Mouse (Mus musculus) heart, embryonic 11.5 days (tissue): Measurements from ENCODE around the gene Ceacam20. TPM values are rescaled to one million over a fixed set of nuclear protein-coding genes. Genes with fewer than 3 reads are reported as not detected.

ENCODE experiments used
- ATAC-seq: fragments of 200-750 bp; cut with Nextera tagmentation; replicated peaks from 2 replicates; pipeline ENCODE4 v1.8.0; 2017; ENCODE audit warnings: moderate library complexity; ENCODE audit not compliant: insufficient number of reproducible peaks, low FRiP score, low TSS enrichment
- H3K27ac ChIP-seq: fragments of 300-500 bp; sonication (generic); 2 replicates; pipeline ENCODE4 v1.5.1; 2014; ENCODE audit warnings: mild to moderate bottlenecking, low read depth, low read length
- H3K27me3 ChIP-seq: fragments of 300-500 bp; sonication (generic); 2 replicates; pipeline ENCODE4 v1.6.1; 2014; ENCODE audit warnings: mild to moderate bottlenecking, low read length, mixed read lengths; ENCODE audit not compliant: control insufficient read depth, insufficient read depth
- H3K36me3 ChIP-seq: fragments of 300-500 bp; sonication (generic); 2 replicates; pipeline ENCODE4 v1.6.1; 2014; ENCODE audit warnings: mild to moderate bottlenecking, low read length, moderate library complexity, mixed read lengths; ENCODE audit not compliant: control insufficient read depth, insufficient read depth
- H3K4me1 ChIP-seq: fragments of 300-500 bp; sonication (generic); 2 replicates; pipeline ENCODE4 v1.6.1; 2014; ENCODE audit warnings: low read length; ENCODE audit not compliant: control insufficient read depth, insufficient read depth
- H3K4me2 ChIP-seq: fragments of 300-500 bp; sonication (generic); 2 replicates; pipeline ENCODE4 v1.6.1; 2014; ENCODE audit warnings: mild to moderate bottlenecking, moderate library complexity
- H3K4me3 ChIP-seq: fragments of 300-500 bp; sonication (generic); 2 replicates; pipeline ENCODE4 v1.5.1; 2014; ENCODE audit warnings: low read depth, low read length
- H3K9ac ChIP-seq: fragments of 300-500 bp; sonication (generic); 2 replicates; pipeline ENCODE4 v1.6.1; 2014; ENCODE audit warnings: mild to moderate bottlenecking, low read depth, low read length, moderate library complexity
- H3K9me3 ChIP-seq: fragments of 300-500 bp; sonication (generic); replicated peaks from 2 replicates; pipeline ENCODE4 v1.6.1; 2016; ENCODE audit warnings: low read length; ENCODE audit not compliant: control insufficient read depth
- WGBS: fragments of 180-500 bp; shearing (Covaris S2); extraction: QIAGEN DNeasy Blood & Tissue Kit; methylation state at CpG from one replicate; pipeline ENCODE4 v1.1.7; 2014; ENCODE audit not compliant: insufficient replicate concordance; 5-methylcytosine and 5-hydroxymethylcytosine counted together
- polyA plus RNA-seq: library from polyadenylated mRNA; unstranded; fragments of >200 nt; fragmentation: Nextera tagmentation; extraction: Ambion mirVana; gene quantifications from 2 replicates; pipeline ENCODE4 v1.2.1, GENCODE M21; 2014

Gene Ceacam20
- polyA plus RNA-seq, 1 experiment from 2014 or later, result not detected

DNA sequence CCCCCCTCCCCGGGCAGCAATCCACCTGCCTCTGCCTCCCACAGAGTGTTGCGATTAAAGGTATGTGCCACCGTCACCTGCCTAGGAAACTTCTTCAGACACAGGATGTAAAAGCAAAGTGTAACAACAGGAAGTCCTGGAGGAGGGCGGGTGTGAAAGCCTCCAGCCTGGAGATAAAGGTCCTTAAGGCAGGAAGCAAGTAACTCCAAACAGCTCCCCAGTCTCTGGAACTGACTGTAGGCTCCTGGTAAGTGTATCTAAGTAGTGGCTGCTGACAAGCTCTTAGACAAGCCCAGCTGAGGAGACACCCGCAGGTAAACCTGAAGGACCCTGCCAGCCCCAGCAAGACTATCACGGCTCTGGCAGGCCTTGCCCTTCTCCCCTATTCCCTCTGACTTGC is 25.0 kb upstream of the Ceacam20 start:
- H3K9ac ChIP-seq, result peak overlapping the region; percentile 23; the same call in 1 of the 2 replicates
- peak overlapping the region; percentile 34 for H3K4me2 ChIP-seq
- no peaks in the 10 kb centered on the region for H3K9me3 ChIP-seq
- no peaks in the 10 kb centered on the region for H3K27me3 ChIP-seq
- ATAC-seq, result 0 out of 2 replicates have a peak, but pooled peaks have one; percentile 7
- peaks cover 11% of the 10 kb centered on the region for H3K4me1 ChIP-seq
- 0% methylated on average over 3 of the region's 6 CpGs for WGBS
- no peaks in the 10 kb centered on the region for H3K36me3 ChIP-seq
- peak overlapping the region; percentile 87 for H3K27ac ChIP-seq
- H3K4me3 ChIP-seq, result no peak overlapping the region

DNA sequence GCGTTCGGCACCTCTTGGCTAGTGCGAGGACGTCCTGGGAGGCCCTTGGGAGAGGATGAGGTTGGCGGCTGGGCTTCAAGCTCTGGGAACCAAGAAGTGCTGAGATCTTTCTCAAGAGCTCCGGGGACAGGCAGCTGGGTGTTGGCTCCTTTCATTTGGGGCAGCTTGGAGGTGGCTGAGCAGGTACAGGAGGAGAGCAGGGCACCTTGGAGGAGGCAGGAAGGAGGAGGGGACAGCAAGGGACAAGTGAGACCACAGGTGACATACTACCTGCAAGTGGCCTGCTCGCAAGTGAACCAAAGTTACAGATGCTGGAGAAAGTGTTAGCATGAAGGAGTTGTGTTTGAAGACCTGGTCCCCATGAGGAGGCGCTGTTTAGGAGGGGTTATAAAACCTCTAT is 20.5 kb upstream of the Ceacam20 start:
- no peak overlapping the region for H3K4me2 ChIP-seq
- 91% methylated on average over 8 of the region's 8 CpGs for WGBS
- no peak overlapping the region for H3K27ac ChIP-seq
- ATAC-seq, result no peak
- H3K9me3 ChIP-seq, result no peaks in the 10 kb centered on the region
- H3K36me3 ChIP-seq, result no peaks in the 10 kb centered on the region
- no peak overlapping the region for H3K4me3 ChIP-seq
- peaks cover 9% of the 10 kb centered on the region for H3K4me1 ChIP-seq
- no peaks in the 10 kb centered on the region for H3K27me3 ChIP-seq
- no peak overlapping the region for H3K9ac ChIP-seq

DNA sequence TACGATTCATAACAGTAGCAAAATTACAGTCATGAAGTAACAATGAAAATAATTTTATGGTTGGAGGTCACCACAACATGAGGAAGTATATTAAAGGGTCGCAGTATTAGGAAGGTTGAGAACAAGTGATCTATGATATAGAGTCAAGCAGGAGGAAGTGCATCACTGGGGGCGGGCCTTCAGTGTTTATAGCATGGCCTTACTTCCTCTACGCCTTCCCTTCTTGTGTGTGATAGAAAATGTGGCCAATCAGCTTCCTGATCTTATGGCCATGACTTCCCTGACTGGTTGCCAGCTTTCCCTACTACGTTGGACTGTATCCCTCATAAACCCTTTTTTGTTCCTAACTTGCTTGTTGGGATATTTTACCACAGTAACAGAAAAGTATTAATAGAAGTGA is 20.0 kb upstream of the Ceacam20 start:
- no peak for ATAC-seq
- no peak overlapping the region for H3K27ac ChIP-seq
- no peaks in the 10 kb centered on the region for H3K36me3 ChIP-seq
- H3K4me3 ChIP-seq, result no peak overlapping the region
- WGBS, result 76% methylated on average over 5 of the region's 5 CpGs
- H3K9me3 ChIP-seq, result no peaks in the 10 kb centered on the region
- no peak overlapping the region for H3K4me2 ChIP-seq
- H3K4me1 ChIP-seq, result peaks cover 6% of the 10 kb centered on the region
- no peak overlapping the region for H3K9ac ChIP-seq
- H3K27me3 ChIP-seq, result no peaks in the 10 kb centered on the region

GRCm38 (mm10) chr7:19945821-19946515 is 19.2 kb upstream of the Ceacam20 start:
- H3K9me3 ChIP-seq, result no peaks in the 10 kb centered on the region
- H3K9ac ChIP-seq, result no peak overlapping the region
- H3K4me1 ChIP-seq, result peaks cover 3% of the 10 kb centered on the region; the same call in 1 of the 2 replicates
- no peaks in the 10 kb centered on the region for H3K27me3 ChIP-seq
- WGBS, result 83% methylated on average over 13 of the region's 13 CpGs
- H3K27ac ChIP-seq, result no peak overlapping the region
- H3K4me3 ChIP-seq, result no peak overlapping the region
- no peak for ATAC-seq
- H3K4me2 ChIP-seq, result no peak overlapping the region
- H3K36me3 ChIP-seq, result no peaks in the 10 kb centered on the region

DNA sequence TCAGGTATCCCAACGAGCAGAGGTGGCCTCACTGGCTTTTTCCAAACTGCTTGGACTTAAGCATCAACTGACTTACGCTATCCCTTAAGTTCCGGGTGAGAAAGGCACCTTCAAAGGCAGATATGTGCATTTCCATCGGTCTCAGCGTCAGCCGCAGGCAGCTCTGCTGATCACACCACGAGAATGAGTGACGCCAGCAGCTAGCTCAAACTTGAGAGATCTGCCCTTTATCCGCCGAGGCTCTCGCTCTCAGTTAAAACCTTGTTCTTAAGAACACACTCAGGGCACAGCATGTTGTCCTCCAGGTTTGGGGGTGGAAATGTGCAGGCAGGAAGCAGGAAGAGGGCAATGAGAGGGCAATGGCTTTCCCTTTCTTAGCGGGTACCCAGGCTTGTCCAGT is 16.3 kb upstream of the Ceacam20 start:
- no peaks in the 10 kb centered on the region for H3K36me3 ChIP-seq
- no peak overlapping the region for H3K27ac ChIP-seq
- no peak for ATAC-seq
- no peaks in the 10 kb centered on the region for H3K9me3 ChIP-seq
- H3K4me1 ChIP-seq, result peaks cover 3% of the 10 kb centered on the region; the same call in 1 of the 2 replicates
- H3K4me3 ChIP-seq, result no peak overlapping the region
- H3K27me3 ChIP-seq, result no peaks in the 10 kb centered on the region
- H3K9ac ChIP-seq, result no peak overlapping the region
- WGBS, result 59% methylated on average over 12 of the region's 12 CpGs
- H3K4me2 ChIP-seq, result no peak overlapping the region

- peaks cover 3% of the 10 kb centered on the region; the same call in 1 of the 2 replicates for H3K4me1 ChIP-seq
- no peak overlapping the region for H3K4me3 ChIP-seq
- no peaks in the 10 kb centered on the region for H3K36me3 ChIP-seq
- H3K4me2 ChIP-seq, result no peak overlapping the region
- WGBS, result 47% methylated on average over 10 of the region's 10 CpGs
- H3K9ac ChIP-seq, result no peak overlapping the region
- no peaks in the 10 kb centered on the region for H3K9me3 ChIP-seq
- H3K27ac ChIP-seq, result no peak overlapping the region
- no peaks in the 10 kb centered on the region for H3K27me3 ChIP-seq
- ATAC-seq, result no peak
These were observed 15.2 kb upstream of the Ceacam20 start for GRCm38 (mm10) chr7:19949996-19950395.

- WGBS, result 24% methylated on average over 9 of the region's 9 CpGs
- Histone ChIP-seq H3K9ac (no peak within 1 kb of the TSS), H3K27me3 (no peaks in the 10 kb centered on the region), H3K9me3 (no peaks in the 10 kb centered on the region), H3K27ac (no peak within 1 kb of the TSS), H3K4me3 (no peak within 1 kb of the TSS), H3K36me3 (no peaks in the 10 kb centered on the region), H3K4me2 (no peak within 1 kb of the TSS; the same call in 1 of the 2 replicates), H3K4me1 (peaks cover 3% of the 10 kb centered on the region; the same call in 1 of the 2 replicates)
- peak; percentile 62 for ATAC-seq
These were observed 14.6 kb upstream of the Ceacam20 start, which contains the start of gene Igsf23 for GRCm38 (mm10) chr7:19950589-19950988. Gene Igsf23, minus strand, starts transcription at chr7:19950756.

DNA sequence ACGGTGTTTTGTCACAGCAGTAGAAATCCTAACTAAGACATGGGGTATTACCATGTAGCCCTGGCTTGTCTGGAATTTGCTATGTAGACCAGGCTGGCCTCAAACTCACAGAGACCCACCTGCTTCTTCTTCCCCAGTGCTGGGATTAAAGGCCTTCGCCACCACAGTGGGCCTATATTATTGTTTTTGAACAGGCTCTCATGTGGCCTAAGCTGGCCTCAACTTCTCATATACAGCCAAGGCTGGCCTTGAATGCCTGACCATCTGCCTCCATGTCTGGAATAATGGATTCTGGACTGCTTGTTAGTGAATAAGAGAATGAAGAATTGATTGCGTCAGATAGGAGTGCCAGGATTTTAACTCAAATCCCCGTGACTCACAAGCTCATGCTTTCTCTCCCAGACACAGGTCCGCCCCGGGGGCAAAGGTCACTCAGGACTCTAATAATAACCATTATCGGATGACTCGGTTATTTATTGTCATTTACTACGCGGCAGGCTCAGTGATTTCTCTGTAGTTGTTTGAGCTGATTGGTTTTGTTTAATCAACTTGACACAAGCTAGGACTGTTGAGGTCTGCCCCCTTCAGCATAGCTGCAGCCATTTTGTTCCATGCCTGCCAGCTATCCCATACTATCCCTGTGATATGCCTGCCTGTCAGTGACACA is 12.8 kb upstream of the Ceacam20 start:
- no peaks in the 10 kb centered on the region for H3K36me3 ChIP-seq

More for the DNA sequence above, 12.8 kb upstream of the Ceacam20 start:
- 72% methylated on average over 10 of the region's 10 CpGs for WGBS
- no peak for ATAC-seq
- Histone ChIP-seq H3K4me2 (no peak overlapping the region), H3K4me1 (peaks cover 3% of the 10 kb centered on the region; the same call in 1 of the 2 replicates), H3K27me3 (no peaks in the 10 kb centered on the region), H3K27ac (no peak overlapping the region), H3K9me3 (no peaks in the 10 kb centered on the region), H3K9ac (no peak overlapping the region), H3K4me3 (no peak overlapping the region)
